Mouse (Mus musculus) ovary, postnatal 36 days (tissue): ENCODE results near the gene Eftud2.

Experiments
- DNase-seq: peaks from one replicate; pipeline ENCODE4 v3.0.0; 2022; ENCODE audit warnings: low spot score, mixed read lengths

The Eftud2 gene

DNA sequence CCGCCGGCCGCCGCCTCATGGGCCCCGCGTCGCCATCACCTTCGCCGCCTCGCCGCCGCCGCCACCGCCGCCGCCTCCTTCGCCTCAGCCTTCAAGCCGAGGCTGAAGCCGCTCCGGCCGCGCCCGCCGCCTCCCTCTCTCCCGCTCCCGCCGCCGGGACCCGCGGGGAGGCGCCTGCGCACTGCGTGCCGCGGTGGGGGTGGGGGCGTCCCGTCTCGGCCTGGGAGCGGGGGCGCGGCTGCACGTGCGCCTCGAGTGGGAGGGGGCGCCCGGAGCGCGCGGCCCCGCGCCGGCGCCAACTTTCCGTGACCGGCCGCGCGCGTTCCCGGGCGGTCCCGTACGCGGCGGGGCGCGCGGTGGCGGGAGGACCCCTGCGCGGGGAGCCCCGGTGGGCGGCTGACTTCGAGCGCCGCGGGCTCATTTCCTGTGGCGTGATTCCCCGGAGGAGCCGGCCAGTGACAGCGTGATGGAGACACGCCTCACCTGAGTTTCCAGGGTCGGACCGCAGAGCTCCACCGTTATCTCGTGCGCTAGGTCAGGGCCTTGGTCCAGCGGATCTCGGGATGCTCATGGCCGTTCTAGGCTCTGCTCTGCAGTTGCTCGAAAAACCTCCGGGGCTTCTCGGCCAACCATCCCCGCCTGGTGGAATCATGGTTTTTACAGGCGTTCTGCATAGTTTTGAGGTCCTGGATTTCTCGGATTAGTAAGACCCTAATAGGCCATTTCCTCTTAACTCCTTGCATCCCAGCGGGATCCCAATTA, 61.6 kb downstream of the Eftud2 start, which contains the start of gene Gjc1:
Gjc1 (minus strand) TSS at position 680 of the 762 bp plus-strand sequence.
- DNase-seq: peak; percentile 77

DNA sequence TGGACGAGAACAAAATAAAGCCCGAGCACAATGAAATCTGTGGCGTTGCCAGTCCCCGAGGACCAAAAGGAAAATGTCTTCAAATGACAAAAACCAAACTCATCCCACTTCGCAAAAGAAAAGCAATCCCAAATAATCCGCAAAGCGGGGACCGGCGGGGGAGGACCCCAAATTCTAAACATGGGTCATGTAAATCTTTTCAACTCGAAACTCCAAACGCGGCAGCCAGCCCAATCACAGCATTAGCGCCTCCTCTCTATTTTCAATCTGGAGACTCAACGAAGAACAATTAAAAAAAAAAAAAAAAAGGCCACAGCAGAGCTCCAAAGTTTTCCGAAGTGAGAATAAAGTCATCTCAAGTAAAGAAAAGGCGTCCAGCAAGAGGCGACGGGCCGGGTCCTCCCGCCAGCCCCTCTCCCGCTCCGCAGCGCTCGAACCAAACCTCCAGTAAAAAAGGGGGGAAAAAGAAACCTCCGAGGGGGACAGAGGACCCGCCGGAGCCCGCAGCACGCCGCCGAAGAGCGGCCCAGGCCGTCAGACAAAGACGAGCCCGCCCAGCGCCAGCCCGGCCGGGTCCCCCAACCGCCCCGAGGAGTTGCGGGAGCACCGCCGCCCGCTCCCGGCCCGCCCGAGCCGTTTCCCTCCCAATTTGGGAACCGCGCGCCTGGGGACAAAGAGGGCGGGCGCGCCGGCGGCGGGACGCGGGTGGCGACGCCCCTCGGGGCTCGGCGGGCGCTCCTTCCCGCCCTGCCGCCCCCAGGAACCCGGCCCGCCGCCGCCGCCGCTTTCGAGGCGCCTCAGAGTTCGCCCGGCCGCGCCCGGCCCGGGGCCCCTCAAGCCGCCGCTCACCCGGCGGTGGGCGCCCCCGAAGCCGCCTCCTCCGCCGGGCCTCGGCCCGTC, 62.4 kb downstream of the Eftud2 start:
- DNase-seq: peak; percentile 43

GRCm38 (mm10) chr11:102814881-102815280, 65.9 kb downstream of the Eftud2 start:
- DNase-seq: no peak

GRCm38 (mm10) chr11:102810721-102811485, 69.9 kb downstream of the Eftud2 start:
- DNase-seq: no peak

GRCm38 (mm10) chr11:102808246-102808645, 72.5 kb downstream of the Eftud2 start:
- no peak for DNase-seq

DNA sequence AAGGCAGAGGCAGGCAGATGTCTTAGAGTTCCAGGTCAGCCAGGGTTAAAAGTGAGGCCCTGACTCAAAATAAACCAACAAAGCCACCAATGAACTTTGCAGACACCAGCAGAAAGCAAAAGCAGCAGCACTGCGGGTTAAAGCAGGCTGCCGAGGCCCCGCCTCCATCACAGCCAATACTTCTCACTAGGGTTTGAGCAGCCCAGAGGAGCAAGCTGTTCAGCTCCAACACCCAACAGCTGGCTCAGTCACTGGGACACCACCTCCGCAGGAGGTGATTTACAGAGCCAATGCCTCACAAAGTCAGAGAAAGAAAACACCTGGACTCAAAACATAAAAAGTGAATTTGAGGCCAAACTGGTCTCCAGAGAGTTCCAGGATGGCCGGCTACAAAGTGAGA, 77.3 kb downstream of the Eftud2 start:
- DNase-seq: no peak

DNA sequence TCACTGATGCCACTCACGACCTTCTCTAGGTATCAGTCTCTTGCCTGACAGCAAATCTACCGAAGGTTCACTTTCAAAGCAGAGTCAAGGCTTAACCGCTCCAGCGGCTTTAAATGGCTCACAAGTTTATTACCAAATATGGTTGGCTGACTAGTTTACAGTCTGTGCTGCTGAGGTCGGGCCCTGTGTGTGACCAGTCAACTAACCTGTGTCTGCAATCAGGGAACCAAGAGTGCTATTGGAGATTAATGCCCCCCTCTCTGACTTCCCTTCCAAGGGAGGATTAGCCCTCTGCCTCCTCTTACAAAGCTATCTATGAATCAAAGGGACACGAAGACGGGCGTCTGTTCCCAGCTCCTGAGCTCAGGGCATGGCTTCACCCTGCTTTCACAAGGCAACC, 86.6 kb downstream of the Eftud2 start:
- no peak for DNase-seq

DNA sequence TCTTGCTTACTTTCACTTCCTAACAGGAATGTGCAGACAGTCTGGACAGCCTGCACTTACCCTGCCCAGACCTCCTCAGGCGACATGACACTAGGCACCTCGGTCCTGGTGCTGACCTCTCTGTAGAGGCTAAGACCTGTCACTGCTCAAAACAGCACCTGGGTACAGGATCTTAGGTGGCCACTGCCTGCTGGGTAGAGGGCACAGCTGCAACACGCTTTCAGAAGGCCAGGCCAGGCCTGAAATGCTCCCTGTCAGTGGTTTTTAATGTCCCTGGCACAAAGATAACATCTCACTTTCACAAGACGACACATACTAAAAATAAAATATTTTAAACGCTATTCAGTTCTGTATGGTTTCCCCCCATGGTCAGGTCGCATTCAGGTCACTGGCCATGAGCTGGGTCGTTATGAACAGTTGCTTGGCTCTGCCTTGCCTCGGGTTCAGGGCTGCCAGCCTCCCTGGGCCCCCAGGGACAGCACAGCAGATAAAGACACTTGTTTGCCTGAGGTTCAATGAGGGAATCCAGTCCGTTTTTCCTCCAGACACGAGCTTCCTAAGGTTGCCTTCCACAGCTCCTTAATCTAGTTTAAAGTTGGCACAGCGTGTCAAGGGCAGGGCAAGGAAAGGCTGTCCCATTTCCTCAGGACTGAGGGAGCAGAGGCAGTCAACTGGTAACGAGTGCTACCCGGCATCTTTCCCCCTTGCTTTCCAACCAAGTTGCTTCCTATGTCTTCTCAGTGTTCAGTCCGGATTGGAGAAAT, 88.9 kb downstream of the Eftud2 start:
- DNase-seq: no peak
